8 mouse cellular contexts compared by ENCODE assay signal in genomic region chr6:41136717-41137400, GRCm38 (mm10).
DNase-seq lines count a peak whose midpoint lies in the region; ATAC-seq lines count a peak whose summit lies in the region.

No protein-coding gene starts in this region.

- no peak overlapping the region for H3K27ac ChIP-seq in embryonic facial prominence, embryonic 10.5 days (replicated peaks)
- no peak overlapping the region for H3K27ac ChIP-seq in liver, embryonic 13.5 days
- no peak overlapping the region for H3K27ac ChIP-seq in neural tube, embryonic 13.5 days (replicated peaks)

- H3K27me3 ChIP-seq in embryonic facial prominence, embryonic 10.5 days (replicated peaks; ENCODE audit: low read depth, poor library complexity, severe bottlenecking), result no peaks in the 10 kb centered on the region
- no peaks in the 10 kb centered on the region for H3K27me3 ChIP-seq in liver, embryonic 13.5 days
- no peaks in the 10 kb centered on the region for H3K27me3 ChIP-seq in neural tube, embryonic 13.5 days

- H3K4me3 ChIP-seq in embryonic facial prominence, embryonic 10.5 days, result no peak overlapping the region
- no peak overlapping the region for H3K4me3 ChIP-seq in liver, embryonic 13.5 days (replicated peaks)
- H3K4me3 ChIP-seq in neural tube, embryonic 13.5 days, result no peak overlapping the region

- H3K4me1 ChIP-seq in embryonic facial prominence, embryonic 10.5 days, result no peaks in the 10 kb centered on the region
- H3K4me1 ChIP-seq in liver, embryonic 13.5 days (replicated peaks), result peaks cover 5% of the 10 kb centered on the region; the same call in 1 of the 2 replicates
- no peaks in the 10 kb centered on the region for H3K4me1 ChIP-seq in neural tube, embryonic 13.5 days (replicated peaks)

- no peak overlapping the region for H3K9ac ChIP-seq in liver, embryonic 13.5 days
- no peak overlapping the region for H3K9ac ChIP-seq in neural tube, embryonic 13.5 days

- H3K9me3 ChIP-seq in embryonic facial prominence, embryonic 10.5 days, result no peaks in the 10 kb centered on the region
- no peaks in the 10 kb centered on the region for H3K9me3 ChIP-seq in liver, embryonic 13.5 days (replicated peaks)
- no peaks in the 10 kb centered on the region for H3K9me3 ChIP-seq in neural tube, embryonic 13.5 days

- no peak for ATAC-seq in liver, embryonic 13.5 days (ENCODE audit: low read depth)
- peak; percentile 78; the same call in 1 of the 2 replicates for ATAC-seq in neural tube, embryonic 13.5 days (ENCODE audit: low read depth)

- no peak overlapping the region for H3K4me2 ChIP-seq in liver, embryonic 13.5 days
- no peak overlapping the region for H3K4me2 ChIP-seq in neural tube, embryonic 13.5 days

- peak; percentile 20 for DNase-seq in ovary, postnatal 14 days (ENCODE audit: low spot score)
- DNase-seq in ovary, postnatal 36 days (ENCODE audit: low spot score), result no peak
- DNase-seq in WW6 (ENCODE audit: low read depth, low spot score), result peak; percentile 22
- DNase-seq in embryonic facial prominence, embryonic 10.5 days (ENCODE audit: low spot score), result peak; percentile 38
- DNase-seq in hindlimb bud, embryonic 11.5 days (ENCODE audit: extremely low spot score, low read depth, low spot score), result peak; percentile 42
- peak; percentile 14 for DNase-seq in liver, embryonic 13.5 days
- DNase-seq in ovary, postnatal 10 days (ENCODE audit: low spot score), result no peak

- no peaks in the 10 kb centered on the region for H3K36me3 ChIP-seq in embryonic facial prominence, embryonic 10.5 days (replicated peaks)
- H3K36me3 ChIP-seq in liver, embryonic 13.5 days, result no peaks in the 10 kb centered on the region
- H3K36me3 ChIP-seq in neural tube, embryonic 13.5 days, result no peaks in the 10 kb centered on the region

- 36% methylated on average over 6 of the region's 6 CpGs for WGBS in embryonic facial prominence, embryonic 10.5 days
- 29% methylated on average over 6 of the region's 6 CpGs for WGBS in liver, embryonic 13.5 days (ENCODE audit: insufficient replicate concordance)
- WGBS in neural tube, embryonic 13.5 days, result 41% methylated on average over 6 of the region's 6 CpGs

Comparison
In these comparisons a context has a peak if more than half of its experiments do, and no peak if none do; other contexts are left out.
1. DNase-seq: peak in ovary, postnatal 14 days (single experiment), WW6 (single experiment), embryonic facial prominence, embryonic 10.5 days (single experiment), hindlimb bud, embryonic 11.5 days (single experiment) and liver, embryonic 13.5 days (single experiment); none in ovary, postnatal 36 days (single experiment) and ovary, postnatal 10 days (single experiment).